Mouse (Mus musculus): ENCODE measurements around the gene Ntrk1. TPM values are rescaled to one million over a fixed set of nuclear protein-coding genes. Genes with fewer than 3 reads are reported as not detected.

Ntrk1 gene
- polyA plus RNA-seq, 1 experiment from 2014 or later, result 0.74 TPM

DNA sequence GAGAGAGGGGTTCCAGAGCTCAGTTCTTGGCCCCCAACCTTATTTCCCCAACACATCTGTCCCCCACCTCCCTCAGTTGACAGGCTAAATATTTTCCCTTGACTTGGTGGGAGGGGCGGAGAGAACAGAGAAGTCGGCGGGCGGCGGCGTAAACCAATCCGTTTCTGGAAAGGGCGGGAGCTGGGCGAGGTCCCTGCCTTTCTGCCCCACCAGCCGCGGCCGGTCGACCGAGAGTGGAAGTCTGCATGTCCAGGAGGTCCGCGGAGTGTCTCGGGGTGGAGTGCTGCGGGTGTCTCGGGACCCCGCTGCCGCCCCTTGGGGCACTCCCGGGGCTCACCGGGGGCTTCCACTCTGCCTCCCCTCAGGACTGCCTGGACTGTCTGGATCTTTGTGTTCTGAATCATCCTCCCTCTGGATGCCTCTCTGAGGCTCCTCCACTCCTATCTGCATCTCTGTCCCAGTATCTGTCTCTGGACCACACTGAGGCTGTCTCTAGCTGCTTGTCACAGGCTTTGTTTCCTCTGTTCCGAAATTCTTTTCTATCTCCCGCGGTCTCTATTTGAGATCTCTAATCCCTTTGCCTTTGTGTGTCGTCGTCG is 1.9 kb upstream of the Ntrk1 start, which contains the start of gene Insrr:
Insrr (plus strand) TSS at position 216 of the 599 bp plus-strand sequence.
- under 1% methylated on average over 29 of the region's 29 CpGs for WGBS
- no peak within 1 kb of the TSS for H3K27ac ChIP-seq (ENCODE audit: low read depth, low read length)

DNA sequence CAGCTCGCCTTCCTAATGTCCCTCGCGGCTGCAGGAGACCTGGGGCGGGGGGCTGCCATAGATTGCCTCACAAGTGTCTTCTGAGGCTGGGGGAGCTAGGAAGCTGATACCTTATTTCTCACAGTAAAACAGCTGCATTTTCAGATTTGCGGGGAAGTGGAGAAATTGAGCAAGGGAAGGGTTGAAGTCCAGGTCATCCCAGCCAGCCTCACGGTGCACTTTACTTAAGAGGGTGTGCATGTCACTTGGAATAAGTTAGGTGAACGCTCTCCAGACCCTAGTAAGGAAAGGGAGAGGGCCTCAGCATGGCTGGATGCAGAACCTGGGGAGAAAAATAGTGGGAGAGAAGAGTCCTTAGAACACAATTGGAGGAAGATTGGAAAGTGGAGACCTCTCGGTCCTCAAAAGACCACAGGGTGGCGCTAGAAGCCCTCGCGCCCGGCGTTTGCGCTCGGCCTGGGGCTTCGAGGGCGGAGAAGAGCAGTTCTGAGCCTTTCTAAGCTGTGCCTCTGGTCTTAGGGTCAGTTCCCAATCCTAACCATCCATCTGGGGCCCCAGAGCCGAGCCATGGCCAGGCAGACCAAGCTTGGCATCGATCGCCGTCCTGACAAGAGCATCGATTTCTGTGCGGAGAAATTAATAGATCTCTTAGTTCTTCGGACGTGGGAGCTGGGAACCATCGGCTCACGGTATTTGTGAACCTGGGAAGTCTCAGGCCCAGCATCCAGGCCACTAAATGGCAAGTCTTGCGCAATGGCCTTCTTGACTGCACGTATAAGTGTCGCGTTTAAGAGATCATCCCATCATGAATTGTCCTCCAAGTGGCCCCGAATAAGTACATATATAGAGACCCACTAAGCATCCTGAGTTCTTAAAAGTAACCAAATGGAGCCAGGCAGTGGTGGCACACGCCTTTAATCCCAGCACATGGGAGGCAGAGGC is 645 bp upstream of the Ntrk1 start:
- 14% methylated on average over 33 of the region's 33 CpGs for WGBS
- Histone ChIP-seq H3K27ac (ENCODE audit: low read depth, low read length) (no peak overlapping the region), H3K27me3 (replicated peaks; ENCODE audit: control insufficient read depth, insufficient read depth, low read length) (peaks cover 72% of the 10 kb centered on the region), H3K9ac (ENCODE audit: low read length) (peak overlapping the region; percentile 47), H3K4me3 (ENCODE audit: low read depth, low read length) (peak overlapping the region; percentile 25), H3K4me1 (ENCODE audit: control insufficient read depth, insufficient read depth, low read length) (peaks cover 11% of the 10 kb centered on the region), H3K4me2 (ENCODE audit: low read length) (peak overlapping the region; percentile 48), H3K9me3 (replicated peaks; ENCODE audit: control insufficient read depth, low read length) (no peaks in the 10 kb centered on the region), H3K36me3 (ENCODE audit: control insufficient read depth, insufficient read depth, low read length) (no peaks in the 10 kb centered on the region)
- DNase-seq (ENCODE audit: low spot score), result peak; percentile 60
- ATAC-seq, result no peak; the same call in 1 of the 2 replicates

More for the DNA sequence above, 1.9 kb upstream of the Ntrk1 start, which contains the start of gene Insrr:
- Histone ChIP-seq H3K4me2 (ENCODE audit: low read length) (peak within 1 kb of the TSS; percentile 45), H3K36me3 (ENCODE audit: control insufficient read depth, insufficient read depth, low read length) (no peaks in the 10 kb centered on the region), H3K9ac (ENCODE audit: low read length) (peak within 1 kb of the TSS; percentile 52; the same call in 1 of the 2 replicates), H3K4me1 (ENCODE audit: control insufficient read depth, insufficient read depth, low read length) (peaks cover 11% of the 10 kb centered on the region), H3K9me3 (replicated peaks; ENCODE audit: control insufficient read depth, low read length) (no peaks in the 10 kb centered on the region), H3K27me3 (replicated peaks; ENCODE audit: control insufficient read depth, insufficient read depth, low read length) (peaks cover 74% of the 10 kb centered on the region), H3K4me3 (ENCODE audit: low read depth, low read length) (peak within 1 kb of the TSS; percentile 22)
- ATAC-seq, result no peak
- DNase-seq (ENCODE audit: low spot score), result no peak

DNA sequence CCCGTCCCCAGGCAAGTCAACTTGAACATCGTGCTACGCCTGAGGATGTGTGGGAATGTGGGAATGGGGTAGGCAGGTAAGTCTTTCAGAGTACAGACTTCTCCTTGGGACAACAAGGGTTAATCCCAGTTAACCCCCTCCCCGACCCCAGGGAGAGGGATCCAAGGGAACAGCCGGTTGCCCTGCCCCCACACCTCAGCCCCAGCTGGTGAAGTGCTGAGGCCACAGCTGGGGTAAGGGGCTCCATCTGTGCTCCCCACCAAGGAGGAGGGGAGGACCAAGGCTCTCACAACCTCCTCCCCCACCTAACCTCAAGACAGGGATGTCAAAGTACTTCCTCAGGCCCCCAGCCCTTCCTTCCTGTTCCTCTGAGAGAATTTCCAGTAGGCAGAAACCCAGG is 5.2 kb downstream of the Ntrk1 start:
- Histone ChIP-seq H3K9me3 (replicated peaks; ENCODE audit: control insufficient read depth, low read length) (no peaks in the 10 kb centered on the region), H3K4me3 (ENCODE audit: low read depth, low read length) (no peak overlapping the region), H3K4me1 (ENCODE audit: control insufficient read depth, insufficient read depth, low read length) (peaks cover 5% of the 10 kb centered on the region), H3K36me3 (ENCODE audit: control insufficient read depth, insufficient read depth, low read length) (no peaks in the 10 kb centered on the region), H3K4me2 (ENCODE audit: low read length) (no peak overlapping the region), H3K9ac (ENCODE audit: low read length) (no peak overlapping the region), H3K27ac (ENCODE audit: low read depth, low read length) (no peak overlapping the region), H3K27me3 (replicated peaks; ENCODE audit: control insufficient read depth, insufficient read depth, low read length) (peaks cover 24% of the 10 kb centered on the region)
- ATAC-seq (no peak), DNase-seq (ENCODE audit: low spot score) (no peak)
- 25% methylated on average over 5 of the region's 5 CpGs for WGBS

DNA sequence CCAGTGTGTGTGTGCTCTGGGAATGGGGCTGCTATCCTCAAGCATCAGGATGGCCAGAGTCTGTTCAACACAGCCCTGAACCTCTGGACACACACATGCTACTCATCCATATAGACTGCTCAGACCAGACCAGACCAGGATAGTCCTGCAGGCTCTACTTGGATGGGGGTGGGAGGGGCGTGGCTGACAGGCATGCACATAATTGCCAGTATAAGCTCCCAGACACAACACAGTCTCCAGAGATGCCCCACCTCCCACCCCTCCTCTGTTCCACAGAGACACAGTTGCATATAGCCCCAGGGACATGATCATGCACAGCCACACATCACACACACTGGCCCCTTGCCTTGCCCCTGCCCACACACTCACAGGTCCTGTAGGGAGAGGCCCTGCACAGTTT is 5.7 kb downstream of the Ntrk1 start:
- WGBS, result 65% methylated on average over 1 of the region's 1 CpGs
- ATAC-seq, result no peak

DNA sequence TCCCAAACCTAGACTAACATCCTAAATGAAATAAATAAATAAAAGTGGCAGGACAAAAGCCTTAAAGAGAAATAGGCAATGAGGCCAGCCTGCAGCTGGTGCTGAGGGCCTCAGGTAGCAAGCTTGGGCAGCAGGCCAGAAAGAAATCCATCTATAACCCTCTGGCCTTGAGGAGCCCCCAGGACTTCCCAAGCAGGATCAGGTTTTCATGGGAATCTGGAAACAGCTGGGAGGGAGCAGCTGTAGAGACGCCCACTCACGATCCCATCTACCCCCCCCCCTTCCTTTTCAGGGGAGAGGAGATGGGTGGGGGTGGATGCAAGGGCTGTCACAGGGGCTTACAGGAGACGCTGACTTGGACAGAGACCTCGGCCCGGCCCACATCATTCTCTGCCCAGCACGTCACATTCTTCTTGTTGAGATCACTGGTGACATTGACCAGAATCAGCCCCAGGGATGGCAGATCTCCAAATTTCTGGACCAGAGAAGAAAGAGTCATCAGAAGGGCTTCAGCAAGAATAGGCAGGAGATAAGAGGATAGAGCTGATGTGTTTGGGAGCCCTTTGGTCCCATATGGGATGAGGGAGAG is 9.2 kb downstream of the Ntrk1 start:
- no peaks in the 10 kb centered on the region for H3K9me3 ChIP-seq (replicated peaks; ENCODE audit: control insufficient read depth, low read length)
- no peak for ATAC-seq
- H3K27me3 ChIP-seq (replicated peaks; ENCODE audit: control insufficient read depth, insufficient read depth, low read length), result no peaks in the 10 kb centered on the region
- WGBS, result 72% methylated on average over 6 of the region's 6 CpGs
- no peak overlapping the region for H3K4me3 ChIP-seq (ENCODE audit: low read depth, low read length)
- DNase-seq (ENCODE audit: low spot score), result no peak
- no peak overlapping the region for H3K4me2 ChIP-seq (ENCODE audit: low read length)
- H3K9ac ChIP-seq (ENCODE audit: low read length), result no peak overlapping the region
- no peaks in the 10 kb centered on the region for H3K36me3 ChIP-seq (ENCODE audit: control insufficient read depth, insufficient read depth, low read length)
- 0 out of 2 replicates have a peak, but pooled peaks cover 3% of the 10 kb centered on the region for H3K4me1 ChIP-seq (ENCODE audit: control insufficient read depth, insufficient read depth, low read length)
- no peak overlapping the region for H3K27ac ChIP-seq (ENCODE audit: low read depth, low read length)

More for the DNA sequence above, 5.7 kb downstream of the Ntrk1 start:
- Histone ChIP-seq H3K36me3 (ENCODE audit: control insufficient read depth, insufficient read depth, low read length) (no peaks in the 10 kb centered on the region), H3K4me1 (ENCODE audit: control insufficient read depth, insufficient read depth, low read length) (0 out of 2 replicates have a peak, but pooled peaks cover 3% of the 10 kb centered on the region), H3K4me3 (ENCODE audit: low read depth, low read length) (no peak overlapping the region), H3K4me2 (ENCODE audit: low read length) (no peak overlapping the region), H3K27me3 (replicated peaks; ENCODE audit: control insufficient read depth, insufficient read depth, low read length) (peaks cover 19% of the 10 kb centered on the region), H3K9me3 (replicated peaks; ENCODE audit: control insufficient read depth, low read length) (no peaks in the 10 kb centered on the region), H3K9ac (ENCODE audit: low read length) (no peak overlapping the region), H3K27ac (ENCODE audit: low read depth, low read length) (no peak overlapping the region)
- DNase-seq (ENCODE audit: low spot score), result no peak

DNA sequence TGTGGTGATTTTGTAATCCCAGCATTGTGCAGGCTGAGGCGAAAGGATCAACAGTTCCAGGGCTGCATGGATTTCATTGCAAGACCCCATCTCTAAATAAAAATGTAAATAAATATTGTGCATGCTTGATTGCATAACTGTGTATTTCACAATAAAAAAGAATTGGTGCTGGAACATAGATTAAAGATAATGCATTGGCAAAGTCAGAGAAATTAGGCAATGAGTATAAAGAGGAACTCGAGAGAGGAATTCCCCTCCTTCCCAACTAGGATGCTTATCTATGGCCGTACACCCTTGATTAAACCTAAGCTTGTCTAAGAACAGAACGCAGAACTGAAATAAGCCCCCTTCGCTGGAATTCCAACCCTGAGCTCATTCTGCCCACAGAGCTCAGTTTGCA is 9.8 kb downstream of the Ntrk1 start:
- WGBS, result 83% methylated on average over 5 of the region's 5 CpGs
- Histone ChIP-seq H3K4me2 (ENCODE audit: low read length) (no peak overlapping the region), H3K4me1 (ENCODE audit: control insufficient read depth, insufficient read depth, low read length) (0 out of 2 replicates have a peak, but pooled peaks cover 3% of the 10 kb centered on the region), H3K27ac (ENCODE audit: low read depth, low read length) (no peak overlapping the region), H3K9ac (ENCODE audit: low read length) (no peak overlapping the region), H3K9me3 (replicated peaks; ENCODE audit: control insufficient read depth, low read length) (no peaks in the 10 kb centered on the region), H3K36me3 (ENCODE audit: control insufficient read depth, insufficient read depth, low read length) (no peaks in the 10 kb centered on the region), H3K4me3 (ENCODE audit: low read depth, low read length) (no peak overlapping the region), H3K27me3 (replicated peaks; ENCODE audit: control insufficient read depth, insufficient read depth, low read length) (no peaks in the 10 kb centered on the region)
- ATAC-seq (no peak), DNase-seq (ENCODE audit: low spot score) (no peak)

DNA sequence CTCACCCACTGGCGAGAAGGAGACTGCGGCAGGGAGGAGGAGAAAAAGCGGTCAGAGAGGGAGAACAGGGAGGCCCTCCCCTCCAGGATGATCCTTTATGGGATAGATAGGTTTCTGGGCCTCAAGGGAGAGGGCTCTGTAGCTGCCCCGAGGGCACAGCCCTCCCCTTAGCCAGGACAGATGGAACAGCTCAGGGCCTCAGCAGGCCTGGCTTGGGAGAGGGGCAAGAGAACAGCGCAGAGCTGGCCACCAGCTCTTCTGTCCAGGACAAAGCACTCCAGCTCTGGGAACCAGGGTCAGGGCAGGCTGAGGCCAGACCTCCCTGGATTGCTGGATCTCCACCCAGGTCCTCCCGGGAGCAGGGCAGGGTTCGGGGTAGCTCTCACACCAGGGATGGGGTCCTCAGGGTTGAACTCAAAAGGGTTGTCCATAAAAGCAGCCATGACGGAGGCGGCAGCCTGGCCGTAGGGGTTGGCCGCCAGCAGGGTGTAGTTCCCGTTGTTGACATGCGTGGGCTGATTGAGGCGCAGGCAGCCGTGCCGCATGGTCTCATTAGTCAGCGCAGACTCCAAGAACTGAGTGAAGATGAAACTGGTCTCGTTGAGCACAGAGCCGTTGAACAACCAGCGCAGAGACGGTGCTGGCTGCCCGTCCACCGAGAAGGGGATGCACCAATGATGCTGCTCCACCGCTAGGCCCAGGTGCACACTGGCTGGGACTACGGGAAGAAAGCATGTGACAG is 11.5 kb downstream of the Ntrk1 start:
- no peak overlapping the region for H3K9ac ChIP-seq (ENCODE audit: low read length)
- H3K36me3 ChIP-seq (ENCODE audit: control insufficient read depth, insufficient read depth, low read length), result no peaks in the 10 kb centered on the region
- DNase-seq (ENCODE audit: low spot score) (no peak), ATAC-seq (no peak)
- H3K27me3 ChIP-seq (replicated peaks; ENCODE audit: control insufficient read depth, insufficient read depth, low read length), result no peaks in the 10 kb centered on the region
- H3K4me2 ChIP-seq (ENCODE audit: low read length), result no peak overlapping the region
- no peaks in the 10 kb centered on the region for H3K4me1 ChIP-seq (ENCODE audit: control insufficient read depth, insufficient read depth, low read length)
- no peak overlapping the region for H3K4me3 ChIP-seq (ENCODE audit: low read depth, low read length)
- no peaks in the 10 kb centered on the region for H3K9me3 ChIP-seq (replicated peaks; ENCODE audit: control insufficient read depth, low read length)
- WGBS, result 83% methylated on average over 25 of the region's 25 CpGs
- no peak overlapping the region for H3K27ac ChIP-seq (ENCODE audit: low read depth, low read length)

DNA sequence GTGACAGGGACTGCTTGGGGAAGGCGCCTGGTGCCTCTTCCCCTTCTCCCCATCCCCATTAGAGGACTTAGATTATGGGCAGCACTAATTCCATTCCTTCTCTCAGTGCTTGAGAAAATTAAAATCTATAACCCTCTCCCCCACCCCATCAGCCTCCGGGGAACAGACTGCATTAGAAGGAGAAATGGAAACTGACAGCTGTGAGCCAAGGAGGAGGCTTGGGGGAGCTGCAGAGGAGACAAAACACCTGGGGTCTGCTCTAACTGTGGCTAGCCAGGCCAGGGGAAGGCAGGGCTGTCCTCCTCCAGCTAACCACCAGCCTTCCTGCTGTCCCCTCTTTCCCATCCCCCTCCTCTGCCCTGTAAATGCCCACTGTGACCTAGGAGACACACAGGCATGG is 15.9 kb downstream of the Ntrk1 start:
- ATAC-seq, result no peak
- no peak overlapping the region for H3K27ac ChIP-seq (ENCODE audit: low read depth, low read length)
- no peak overlapping the region for H3K9ac ChIP-seq (ENCODE audit: low read length)

More for the DNA sequence above, 15.9 kb downstream of the Ntrk1 start:
- no peaks in the 10 kb centered on the region for H3K27me3 ChIP-seq (replicated peaks; ENCODE audit: control insufficient read depth, insufficient read depth, low read length)
- no peak overlapping the region for H3K4me2 ChIP-seq (ENCODE audit: low read length)
- H3K36me3 ChIP-seq (ENCODE audit: control insufficient read depth, insufficient read depth, low read length), result no peaks in the 10 kb centered on the region
- H3K9me3 ChIP-seq (replicated peaks; ENCODE audit: control insufficient read depth, low read length), result no peaks in the 10 kb centered on the region
- H3K4me1 ChIP-seq (ENCODE audit: control insufficient read depth, insufficient read depth, low read length), result no peaks in the 10 kb centered on the region
- DNase-seq (ENCODE audit: low spot score), result no peak
- WGBS, result 49% methylated on average over 2 of the region's 2 CpGs
- H3K4me3 ChIP-seq (ENCODE audit: low read depth, low read length), result no peak overlapping the region
